Mouse (Mus musculus) limb, embryonic 10.5 days (tissue): Measurements from ENCODE around the gene Slc6a6. TPM values are rescaled to one million over a fixed set of nuclear protein-coding genes. Genes with fewer than 3 reads are reported as not detected.
A peak's percentile ranks its signal among the peaks of the same experiment; 100 is the strongest.

Experiments used
- DNase-seq: peaks from one replicate; pipeline ENCODE4 v3.0.0-alpha.2; 2017; ENCODE audit warnings: low spot score
- H3K27ac ChIP-seq: fragments of 300-500 bp; sonication (generic); 2 replicates; pipeline ENCODE4 v1.5.1; 2016; ENCODE audit warnings: mild to moderate bottlenecking
- H3K27me3 ChIP-seq: fragments of 300-500 bp; sonication (generic); 2 replicates; pipeline ENCODE4 v1.6.1; 2016; ENCODE audit warnings: low read depth, mild to moderate bottlenecking; ENCODE audit not compliant: poor library complexity, severe bottlenecking
- H3K36me3 ChIP-seq: fragments of 300-500 bp; sonication (generic); 2 replicates; pipeline ENCODE4 v1.6.1; 2016; ENCODE audit warnings: mild to moderate bottlenecking, moderate library complexity
- H3K4me1 ChIP-seq: fragments of 300-500 bp; sonication (generic); 2 replicates; pipeline ENCODE4 v1.6.1; 2016
- H3K4me3 ChIP-seq: fragments of 300-500 bp; sonication (generic); 2 replicates; pipeline ENCODE4 v1.5.1; 2016; ENCODE audit warnings: mild to moderate bottlenecking, moderate library complexity
- H3K9me3 ChIP-seq: fragments of 300-500 bp; sonication (generic); replicated peaks from 2 replicates; pipeline ENCODE4 v1.6.1; 2016; ENCODE audit warnings: mild to moderate bottlenecking
- WGBS: fragments of 180-500 bp; shearing (Covaris S2); methylation state at CpG from one replicate; pipeline ENCODE4 v1.1.7; 2016; 5-methylcytosine and 5-hydroxymethylcytosine counted together
- polyA plus RNA-seq: library from polyadenylated mRNA; unstranded; fragments of >200 nt; fragmentation: Nextera tagmentation; extraction: Ambion mirVana; gene quantifications from 2 replicates; pipeline ENCODE4 v1.2.1, GENCODE M21; 2016

Slc6a6 gene
- polyA plus RNA-seq, 1 experiment from 2014 or later = 45.0 TPM

GRCm38 (mm10) chr6:91690646-91691045 is 6.8 kb downstream of the Slc6a6 start:
- Histone ChIP-seq H3K36me3 (peaks cover 43% of the 10 kb centered on the region), H3K27ac (no peak overlapping the region), H3K9me3 (no peaks in the 10 kb centered on the region), H3K4me1 (peaks cover 30% of the 10 kb centered on the region), H3K4me3 (no peak overlapping the region), H3K27me3 (no peaks in the 10 kb centered on the region)
- 95% methylated on average over 7 of the region's 7 CpGs for WGBS
- DNase-seq = no peak

DNA sequence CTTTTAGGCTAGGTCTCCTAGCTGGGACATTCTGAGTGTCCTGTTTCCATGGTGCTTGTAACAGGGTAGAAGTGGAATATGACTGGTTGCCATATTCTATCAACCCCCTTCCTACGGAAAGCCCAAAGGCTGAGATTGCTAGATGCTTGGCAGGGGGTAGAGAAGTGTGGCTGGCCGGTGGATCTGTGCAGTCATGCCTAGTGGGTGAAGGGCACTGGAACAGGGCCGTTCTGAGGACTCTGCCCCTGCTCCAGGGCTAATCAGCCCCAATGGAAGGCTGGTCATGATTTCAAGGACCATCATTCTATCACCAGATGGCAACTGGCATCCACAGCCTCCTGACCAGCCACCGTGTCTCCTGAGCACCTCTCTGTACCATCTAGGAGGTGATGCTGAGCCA is 7.7 kb downstream of the Slc6a6 start:
- no peak for DNase-seq
- WGBS = 87% methylated on average over 4 of the region's 4 CpGs
- peaks cover 21% of the 10 kb centered on the region for H3K4me1 ChIP-seq

GRCm38 (mm10) chr6:91693301-91693886 is 9.5 kb downstream of the Slc6a6 start:
- Histone ChIP-seq H3K9me3 (no peaks in the 10 kb centered on the region), H3K4me3 (no peak overlapping the region), H3K4me1 (peaks cover 8% of the 10 kb centered on the region; the same call in 1 of the 2 replicates), H3K36me3 (peaks cover 53% of the 10 kb centered on the region), H3K27me3 (no peaks in the 10 kb centered on the region), H3K27ac (no peak overlapping the region)
- DNase-seq = no peak
- 89% methylated on average over 17 of the region's 17 CpGs for WGBS

More for the DNA sequence above, 7.7 kb downstream of the Slc6a6 start:
- Histone ChIP-seq H3K27me3 (no peaks in the 10 kb centered on the region), H3K9me3 (no peaks in the 10 kb centered on the region), H3K4me3 (no peak overlapping the region), H3K27ac (no peak overlapping the region), H3K36me3 (peaks cover 43% of the 10 kb centered on the region)

DNA sequence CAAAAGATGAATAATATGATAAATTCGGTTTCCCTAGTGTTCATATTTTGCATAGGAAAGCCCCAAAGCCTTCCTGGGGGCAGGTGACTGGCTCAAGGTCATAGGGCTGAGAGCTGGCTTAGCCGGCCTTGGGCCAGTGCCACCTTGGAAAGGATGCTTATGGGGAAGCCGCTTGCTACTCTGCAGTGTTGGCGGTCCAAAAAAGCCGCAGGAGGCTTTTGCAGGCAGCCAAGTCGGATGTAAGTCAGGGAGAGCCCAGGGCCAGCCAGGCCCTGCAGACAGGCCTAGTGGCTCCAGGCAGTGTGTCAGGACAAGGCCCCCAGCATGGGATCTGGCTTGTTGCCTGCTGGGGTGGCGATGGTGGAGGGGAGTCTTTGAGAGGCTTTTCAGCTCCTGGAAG is 10.8 kb downstream of the Slc6a6 start:
- Histone ChIP-seq H3K4me3 (no peak overlapping the region), H3K9me3 (no peaks in the 10 kb centered on the region), H3K36me3 (peaks cover 65% of the 10 kb centered on the region), H3K4me1 (peaks cover 8% of the 10 kb centered on the region; the same call in 1 of the 2 replicates), H3K27me3 (no peaks in the 10 kb centered on the region), H3K27ac (no peak overlapping the region; the same call in 1 of the 2 replicates)
- WGBS = 80% methylated on average over 7 of the region's 7 CpGs
- no peak for DNase-seq

DNA sequence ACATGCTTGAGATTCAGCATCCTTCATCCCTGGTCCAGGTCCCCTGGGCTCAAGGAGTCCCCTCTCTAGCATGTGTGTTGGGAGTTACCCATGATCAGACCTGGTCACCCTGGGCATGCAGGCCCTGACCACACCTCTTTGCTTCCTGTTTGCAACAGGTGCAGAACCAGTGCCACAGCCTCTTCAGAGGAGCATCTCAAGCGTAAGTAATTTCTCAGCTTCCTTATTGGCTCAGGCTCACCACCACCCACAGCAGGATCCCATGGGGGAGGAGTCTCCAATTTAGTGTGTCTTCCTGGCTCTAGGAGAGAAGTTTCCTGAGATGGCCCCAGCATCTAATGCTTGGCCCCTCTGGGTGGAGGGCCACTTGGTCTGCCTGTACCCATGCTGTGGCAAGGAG is 15.0 kb downstream of the Slc6a6 start:
- peaks cover 71% of the 10 kb centered on the region for H3K36me3 ChIP-seq
- WGBS = 75% methylated on average over 1 of the region's 1 CpGs
- H3K4me1 ChIP-seq = peaks cover 6% of the 10 kb centered on the region; the same call in 1 of the 2 replicates
- no peaks in the 10 kb centered on the region for H3K27me3 ChIP-seq
- no peak for DNase-seq
- H3K4me3 ChIP-seq = no peak overlapping the region
- H3K27ac ChIP-seq = no peak overlapping the region
- no peaks in the 10 kb centered on the region for H3K9me3 ChIP-seq

GRCm38 (mm10) chr6:91699482-91700200 is 15.8 kb downstream of the Slc6a6 start:
- Histone ChIP-seq H3K4me1 (peaks cover 3% of the 10 kb centered on the region; the same call in 1 of the 2 replicates), H3K27ac (no peak overlapping the region), H3K9me3 (no peaks in the 10 kb centered on the region), H3K4me3 (no peak overlapping the region), H3K27me3 (no peaks in the 10 kb centered on the region), H3K36me3 (peaks cover 73% of the 10 kb centered on the region)
- no peak for DNase-seq
- WGBS = 88% methylated on average over 4 of the region's 4 CpGs

DNA sequence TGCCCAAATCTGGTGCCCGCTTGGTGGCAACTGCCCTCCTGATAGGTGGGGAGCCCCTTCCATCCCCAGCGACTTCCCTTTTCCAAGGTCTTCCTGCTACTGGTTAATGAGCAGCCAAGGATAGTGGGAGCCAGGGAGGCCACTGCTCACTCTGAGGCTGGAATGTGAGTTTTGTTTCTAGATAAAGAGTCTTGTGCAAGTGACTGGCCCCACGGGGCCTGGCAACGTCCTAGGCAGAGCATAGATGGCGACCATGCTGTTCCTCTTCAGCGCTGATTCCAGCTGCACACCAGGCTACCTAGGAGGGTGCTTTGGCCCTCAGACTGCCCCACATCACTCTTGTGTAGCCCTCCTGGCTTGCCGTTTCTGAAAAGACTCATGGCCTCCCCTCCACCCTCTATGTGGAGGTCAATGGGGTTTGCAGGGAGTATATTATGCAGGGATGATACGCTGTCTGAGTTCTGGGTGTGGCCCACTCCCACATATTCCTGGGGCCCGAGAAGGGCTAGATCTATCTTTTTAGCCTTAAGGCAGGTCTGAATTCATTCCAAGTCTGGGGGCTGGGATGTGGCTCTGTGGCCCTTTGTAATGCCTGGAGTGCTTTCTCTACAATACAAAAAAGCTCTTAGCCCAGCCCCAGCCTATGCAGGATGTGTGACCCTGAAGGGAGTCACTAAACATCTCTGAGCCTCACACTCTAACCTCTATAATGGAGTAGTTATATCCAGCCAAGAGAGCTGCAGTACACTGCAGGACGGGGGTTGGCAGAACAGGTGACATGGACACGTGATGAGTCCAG is 17.2 kb downstream of the Slc6a6 start:
- H3K27me3 ChIP-seq = no peaks in the 10 kb centered on the region
- peaks cover 6% of the 10 kb centered on the region for H3K4me1 ChIP-seq
- no peaks in the 10 kb centered on the region for H3K9me3 ChIP-seq
- H3K4me3 ChIP-seq = no peak overlapping the region
- H3K27ac ChIP-seq = no peak overlapping the region
- peaks cover 83% of the 10 kb centered on the region for H3K36me3 ChIP-seq
- DNase-seq = no peak
- WGBS = 94% methylated on average over 11 of the region's 11 CpGs

DNA sequence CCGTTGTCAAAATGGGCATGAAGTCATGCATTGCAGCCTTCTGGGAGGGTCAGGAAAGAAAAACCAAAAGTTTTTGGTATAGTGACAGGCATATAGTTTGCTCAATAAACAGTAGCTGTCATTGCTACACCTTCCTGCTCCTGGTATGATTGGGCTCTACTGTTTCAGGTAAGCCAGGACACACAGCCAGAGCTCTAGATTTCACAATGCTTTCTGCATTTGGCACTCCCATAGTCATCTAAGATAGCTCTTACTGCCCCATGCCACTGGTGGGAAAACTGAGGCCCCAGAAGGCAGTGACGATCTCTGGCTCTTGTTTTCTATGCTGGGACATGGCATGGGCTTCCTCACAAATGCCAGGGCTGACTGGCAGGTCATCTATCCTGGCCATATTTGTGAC is 19.6 kb downstream of the Slc6a6 start:
- Histone ChIP-seq H3K36me3 (peaks cover 96% of the 10 kb centered on the region), H3K4me3 (no peak overlapping the region), H3K9me3 (no peaks in the 10 kb centered on the region), H3K27ac (no peak overlapping the region), H3K4me1 (peaks cover 23% of the 10 kb centered on the region), H3K27me3 (no peaks in the 10 kb centered on the region)
- DNase-seq = no peak
- WGBS = 92% methylated on average over 2 of the region's 2 CpGs

DNA sequence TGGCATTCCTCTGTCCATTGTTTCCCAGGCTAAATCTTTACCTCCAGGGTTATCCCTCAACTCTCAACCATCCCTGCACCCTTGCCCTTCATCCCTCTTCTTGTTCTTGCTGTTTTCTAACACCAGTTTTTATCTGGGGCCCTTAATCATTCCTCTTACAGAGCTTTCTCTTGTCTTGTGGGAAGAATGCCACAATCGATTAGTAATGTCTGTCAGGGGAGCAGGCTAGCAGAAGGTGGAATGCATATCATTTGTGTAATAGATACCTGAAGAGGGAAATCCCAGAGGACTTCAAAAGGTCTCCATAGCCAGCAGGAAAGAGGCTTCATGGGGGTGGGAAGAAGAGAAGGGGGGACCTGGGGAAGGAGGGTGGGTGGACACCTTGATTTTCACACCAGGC is 20.6 kb downstream of the Slc6a6 start:
- 94% methylated on average over 1 of the region's 1 CpGs for WGBS
- H3K4me1 ChIP-seq = peaks cover 23% of the 10 kb centered on the region
- no peak overlapping the region for H3K27ac ChIP-seq
- H3K9me3 ChIP-seq = no peaks in the 10 kb centered on the region
- no peak overlapping the region for H3K4me3 ChIP-seq
- no peak for DNase-seq
- H3K27me3 ChIP-seq = no peaks in the 10 kb centered on the region
- peaks cover 92% of the 10 kb centered on the region for H3K36me3 ChIP-seq

- Histone ChIP-seq H3K9me3 (no peaks in the 10 kb centered on the region), H3K4me1 (peaks cover 23% of the 10 kb centered on the region), H3K4me3 (no peak overlapping the region), H3K27ac (peak overlapping the region; percentile 19; the same call in 1 of the 2 replicates), H3K36me3 (peaks cover 80% of the 10 kb centered on the region), H3K27me3 (no peaks in the 10 kb centered on the region)
- 70% methylated on average over 4 of the region's 4 CpGs for WGBS
- DNase-seq = no peak
Measured at GRCm38 (mm10) chr6:91705651-91706050, 21.8 kb downstream of the Slc6a6 start.

DNA sequence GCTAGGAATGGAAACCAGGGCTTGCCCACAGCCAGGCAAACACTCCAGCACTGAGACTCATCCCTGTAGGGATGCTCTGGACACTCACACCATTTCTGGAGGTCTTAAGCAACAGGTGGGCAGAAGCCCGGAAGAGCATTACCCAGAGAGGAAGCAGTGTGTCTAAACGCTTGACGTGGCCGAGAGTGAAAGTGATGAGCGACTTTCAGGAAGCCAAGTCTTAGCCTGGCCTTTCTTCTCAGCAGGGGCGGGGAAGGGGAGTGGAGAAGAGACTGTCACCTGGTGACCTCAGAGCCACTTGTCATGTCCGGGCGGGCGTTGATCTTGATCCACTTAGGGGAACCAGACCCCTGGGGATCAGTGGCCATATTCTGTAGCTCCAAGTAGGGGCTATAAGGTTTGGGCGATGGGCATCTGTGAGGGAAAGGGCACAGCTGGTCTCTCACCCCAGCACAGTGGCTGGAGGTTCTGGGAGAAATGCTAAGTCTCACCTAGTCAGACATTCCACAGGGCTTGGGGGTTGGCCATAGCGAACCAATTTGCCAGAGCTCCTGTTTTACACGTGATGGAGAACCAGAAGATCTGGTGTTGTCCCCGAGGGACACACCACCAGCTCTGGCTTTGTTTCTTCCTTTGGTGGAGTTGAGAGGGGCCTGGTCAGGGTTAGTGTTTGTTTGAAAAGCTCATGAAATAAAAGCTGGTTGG is 22.4 kb downstream of the Slc6a6 start:
- DNase-seq = no peak

DNA sequence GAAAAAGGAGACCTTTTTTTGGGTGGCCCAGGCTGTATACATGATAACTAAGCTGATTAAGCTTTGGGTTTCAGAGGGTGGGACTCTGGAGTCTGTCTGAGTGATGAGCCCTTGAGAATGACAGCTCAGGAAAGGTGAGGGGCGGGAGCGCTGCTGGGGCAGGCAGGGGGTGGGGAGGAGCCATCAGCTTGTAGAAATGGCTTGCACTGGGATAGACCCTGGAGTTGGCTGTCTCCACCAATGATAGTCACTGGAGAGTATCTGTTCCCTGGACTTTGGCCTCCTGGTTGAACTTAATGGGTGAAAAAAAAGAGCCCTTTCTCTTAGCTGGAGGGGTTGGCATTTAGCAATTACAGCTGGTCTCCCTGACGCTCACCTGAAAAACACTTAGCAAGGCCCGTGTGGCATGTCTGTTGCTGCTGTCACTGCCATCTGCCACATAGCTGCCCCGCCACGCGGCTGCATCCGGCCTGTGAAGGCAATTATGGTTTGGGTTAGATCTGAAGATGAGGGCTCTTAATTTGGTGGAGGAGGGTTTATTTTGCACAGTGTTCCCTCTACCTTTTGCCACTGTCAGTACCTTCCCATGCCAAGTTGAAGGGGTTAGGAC is 23.5 kb downstream of the Slc6a6 start:
- no peak overlapping the region for H3K4me3 ChIP-seq
- peaks cover 75% of the 10 kb centered on the region for H3K36me3 ChIP-seq
- no peak for DNase-seq
- WGBS = 87% methylated on average over 8 of the region's 8 CpGs
- H3K27me3 ChIP-seq = no peaks in the 10 kb centered on the region
- peaks cover 37% of the 10 kb centered on the region for H3K4me1 ChIP-seq
- H3K27ac ChIP-seq = no peak overlapping the region
- no peaks in the 10 kb centered on the region for H3K9me3 ChIP-seq

More for the DNA sequence above, 22.4 kb downstream of the Slc6a6 start:
- Histone ChIP-seq H3K4me1 (peaks cover 25% of the 10 kb centered on the region), H3K9me3 (no peaks in the 10 kb centered on the region), H3K4me3 (no peak overlapping the region), H3K27me3 (no peaks in the 10 kb centered on the region), H3K36me3 (peaks cover 76% of the 10 kb centered on the region), H3K27ac (peak overlapping the region; percentile 5; the same call in 1 of the 2 replicates)
- WGBS = 55% methylated on average over 13 of the region's 13 CpGs
